Mouse (Mus musculus): ENCODE results near the gene Pglyrp2.
A peak's percentile ranks its signal among the peaks of the same experiment; 100 is the strongest.

The Pglyrp2 gene

DNA sequence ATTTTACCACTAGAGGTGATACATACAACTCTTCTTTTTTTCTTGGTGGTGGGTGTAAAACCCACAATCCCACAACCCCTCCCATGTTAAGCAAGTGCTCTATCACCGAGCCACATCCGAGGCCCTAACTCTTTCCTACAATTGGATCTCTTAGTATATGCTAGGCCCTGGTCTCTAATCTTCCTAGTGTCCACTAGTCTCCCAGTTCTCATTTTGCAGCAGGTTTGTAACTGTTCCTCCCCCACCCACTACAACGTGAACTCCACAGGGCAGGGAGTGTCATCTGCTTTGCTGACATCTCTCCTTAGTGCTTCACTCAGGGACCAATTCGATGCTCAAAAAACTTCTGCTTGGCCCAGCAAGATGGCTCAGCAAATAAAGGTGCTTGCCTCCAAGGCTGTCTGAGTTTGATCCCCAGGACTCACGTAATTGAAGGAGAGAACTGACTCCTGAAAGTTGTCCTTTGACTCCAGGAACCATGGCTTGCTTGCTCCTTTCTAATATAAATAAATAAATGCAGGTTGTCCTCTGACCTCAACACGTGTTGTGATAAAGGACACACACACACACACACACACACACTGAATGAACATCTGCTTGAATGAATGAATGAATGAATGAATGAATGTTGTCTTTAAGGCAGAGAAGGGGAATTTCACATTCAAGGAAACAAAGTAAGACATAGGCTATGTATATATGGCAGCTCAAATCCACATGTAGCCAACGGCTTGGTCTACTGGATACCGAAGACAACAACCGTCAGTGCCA lies 21.8 kb downstream of the Pglyrp2 start:
- DNase-seq (ENCODE audit: low read depth, low spot score): no peak

DNA sequence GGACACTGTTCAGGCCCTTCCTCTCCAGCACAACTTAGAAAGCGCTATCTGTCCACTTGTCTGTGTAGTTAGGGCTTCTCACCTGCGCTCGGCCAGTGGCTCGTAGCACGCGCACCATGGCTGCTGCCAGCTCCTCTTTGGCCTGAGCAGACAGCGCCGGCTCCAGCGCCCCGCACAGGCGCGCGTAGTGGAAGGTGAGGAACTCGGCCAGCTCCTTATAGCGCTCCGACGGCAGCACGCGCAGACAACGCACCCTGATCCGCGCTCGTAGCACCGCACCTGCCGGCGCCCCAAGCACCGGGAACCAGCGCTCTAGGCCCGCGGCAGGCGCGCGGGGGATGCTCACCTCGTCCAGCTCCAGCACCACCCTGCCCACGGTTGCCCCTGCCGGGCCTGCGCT lies 27.7 kb downstream of the Pglyrp2 start:
- DNase-seq (ENCODE audit: low read depth, low spot score): no peak

DNA sequence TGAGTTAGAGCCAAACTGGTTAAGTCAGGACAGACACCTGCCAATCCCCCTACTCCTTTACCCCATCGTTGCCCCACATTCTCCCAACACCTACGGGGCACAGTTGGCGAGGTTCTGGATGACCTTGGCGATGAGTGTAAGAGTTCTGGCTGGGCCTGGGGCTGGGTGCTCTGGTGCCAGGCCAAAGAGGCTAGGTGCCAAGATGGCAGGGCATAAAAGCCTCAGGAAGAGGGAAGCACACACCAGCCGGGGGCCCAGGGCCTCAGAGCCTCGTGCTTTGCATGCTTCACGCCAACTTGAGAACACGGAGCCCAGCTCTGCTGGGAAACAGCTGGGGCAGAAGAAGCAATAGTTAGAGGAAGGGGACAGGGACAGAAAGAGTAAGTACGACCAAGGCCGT lies 30.0 kb downstream of the Pglyrp2 start:
- DNase-seq (ENCODE audit: low read depth, low spot score): no peak

DNA sequence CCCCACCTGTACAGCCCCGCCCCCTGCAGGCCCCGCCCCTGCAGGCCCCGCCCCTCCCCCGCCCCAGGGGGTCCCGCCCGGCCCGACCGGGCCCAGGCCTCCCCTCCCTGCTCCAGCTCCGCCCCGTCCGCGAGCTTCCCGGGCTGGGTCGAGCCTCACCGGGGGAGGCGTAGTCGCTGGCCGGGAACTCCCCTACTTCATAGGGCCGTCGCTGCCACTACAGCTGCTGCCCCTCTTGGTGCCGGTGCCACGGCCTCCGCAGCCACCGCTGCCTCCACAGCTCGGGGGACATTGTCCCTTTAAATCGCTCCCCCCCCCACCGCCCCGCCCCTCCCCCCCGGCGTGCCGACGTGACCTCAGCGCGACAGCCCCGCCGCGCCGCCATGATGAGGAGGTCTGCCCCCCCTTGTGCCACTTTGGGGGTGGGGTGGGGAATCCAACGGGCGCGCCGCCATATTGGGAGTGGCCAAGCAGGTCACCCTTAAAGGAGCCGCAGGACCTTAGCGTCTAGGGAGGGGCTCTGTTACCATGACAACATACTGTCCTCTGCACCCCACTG lies 34.8 kb downstream of the Pglyrp2 start, which contains the start of gene Wiz:
TSS of gene Wiz (minus strand) at position 339 of the 559 bp plus-strand sequence.
- no peak for DNase-seq (ENCODE audit: low read depth, low spot score)

DNA sequence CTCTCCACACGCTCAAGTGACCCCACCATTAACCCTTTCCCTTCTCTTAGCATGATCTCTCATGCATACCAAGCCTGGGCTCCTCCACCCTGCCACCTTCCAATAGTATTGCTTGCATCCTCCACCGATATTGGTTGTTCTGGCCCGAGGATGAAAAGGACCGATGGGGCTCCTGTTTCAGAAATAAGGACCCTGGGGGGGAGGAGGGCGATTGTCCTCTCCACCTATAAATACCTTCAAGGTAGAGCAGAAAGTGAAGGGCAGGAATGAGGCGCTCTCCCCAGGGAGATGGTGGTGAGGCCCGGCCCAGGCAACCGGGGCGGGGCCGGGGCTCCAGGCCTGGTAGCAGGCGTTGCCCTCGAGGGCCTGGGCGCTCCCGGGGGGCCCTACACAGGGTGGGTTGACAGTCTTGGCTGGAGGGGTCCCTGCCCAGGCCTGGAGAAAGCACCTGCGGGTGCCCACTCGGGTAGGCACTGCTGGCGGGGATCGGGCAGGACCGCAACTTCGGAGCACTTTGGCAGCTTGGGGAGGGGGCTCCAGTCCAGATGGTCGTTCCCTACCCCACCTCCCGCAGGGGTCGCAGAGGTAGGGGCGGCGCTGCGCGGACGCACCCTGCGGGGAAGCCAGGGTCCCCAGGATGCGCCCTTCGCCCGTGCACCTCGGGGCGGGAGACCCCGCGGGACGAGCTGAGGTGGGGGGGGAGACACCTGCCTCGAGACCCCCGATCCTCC lies 35.4 kb downstream of the Pglyrp2 start:
- no peak for DNase-seq (ENCODE audit: low read depth, low spot score)

DNA sequence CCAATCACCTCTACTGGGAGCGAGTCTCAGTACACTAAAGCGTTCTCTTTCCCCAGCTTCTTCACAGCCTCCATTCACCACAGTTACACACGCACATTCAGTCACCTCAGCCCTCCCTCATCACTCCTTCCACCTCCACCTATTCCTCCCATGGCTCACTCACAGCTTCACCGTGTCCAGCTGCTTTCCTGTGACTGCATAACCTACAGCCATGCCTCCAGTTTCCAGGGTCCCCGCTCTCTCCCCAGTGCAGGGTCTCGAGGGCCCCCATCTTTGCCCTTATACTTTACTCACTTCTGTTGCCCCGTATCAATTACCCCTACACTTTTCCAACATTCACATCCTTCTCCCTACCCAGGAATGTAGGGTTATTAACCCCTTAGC lies 36.0 kb downstream of the Pglyrp2 start:
- no peak for DNase-seq (ENCODE audit: low read depth, low spot score)

DNA sequence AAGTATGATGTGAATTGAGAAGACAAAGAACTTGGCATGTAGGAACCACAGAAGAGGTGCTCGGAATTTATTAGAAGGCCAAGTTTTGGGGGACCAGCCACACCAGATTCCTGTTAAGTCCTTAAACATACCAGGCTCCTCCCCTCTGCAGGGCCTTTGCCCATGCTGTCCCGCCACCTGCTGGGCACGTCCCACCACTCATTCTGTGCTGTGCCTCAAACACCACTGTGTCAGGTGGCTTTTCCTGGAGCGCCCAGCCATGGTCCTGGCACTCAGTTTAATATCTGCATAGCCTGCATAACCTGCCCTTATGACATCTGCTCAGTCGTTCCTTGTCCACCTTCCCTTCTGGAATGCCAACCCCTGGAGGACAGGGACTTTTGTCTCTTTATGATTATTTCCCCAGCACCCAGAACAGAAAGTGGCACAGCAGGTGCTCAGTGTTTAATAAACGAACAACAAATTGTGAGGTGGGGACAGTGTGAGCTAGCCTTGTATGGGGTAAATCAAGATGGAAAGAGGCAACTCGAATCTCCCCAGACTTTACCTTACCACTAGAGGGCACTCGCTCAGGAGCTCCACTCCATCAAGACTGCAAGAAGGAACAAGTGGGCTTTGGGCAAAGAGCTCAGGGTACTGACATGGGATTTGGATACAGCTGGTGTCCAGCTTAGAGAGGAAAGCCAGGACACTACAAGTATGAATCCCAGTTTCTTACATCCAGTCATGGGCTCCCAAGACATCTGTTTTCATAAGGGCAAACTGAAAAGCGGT lies 37.1 kb downstream of the Pglyrp2 start:
- DNase-seq (ENCODE audit: low read depth, low spot score): no peak

DNA sequence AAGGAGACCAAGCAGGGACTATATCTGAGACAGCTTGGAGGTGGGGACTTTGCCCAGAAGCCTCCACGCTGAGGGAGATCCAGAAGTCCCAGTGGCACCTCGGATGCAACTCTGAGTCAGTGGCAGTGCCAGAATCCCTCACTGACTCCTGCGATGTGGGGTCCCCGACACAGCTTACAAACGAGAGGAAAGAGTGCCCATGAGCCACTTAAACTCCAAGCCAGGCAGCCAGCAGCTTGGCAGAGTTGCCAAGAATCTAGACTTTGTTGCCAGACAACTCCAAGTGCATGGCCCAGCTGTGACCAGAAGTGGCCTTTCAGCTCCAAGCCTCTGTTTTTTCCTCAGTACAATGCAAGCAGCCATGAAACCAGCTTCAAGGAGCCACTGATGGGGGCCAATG lies 40.3 kb downstream of the Pglyrp2 start:
- DNase-seq (ENCODE audit: low read depth, low spot score): no peak

DNA sequence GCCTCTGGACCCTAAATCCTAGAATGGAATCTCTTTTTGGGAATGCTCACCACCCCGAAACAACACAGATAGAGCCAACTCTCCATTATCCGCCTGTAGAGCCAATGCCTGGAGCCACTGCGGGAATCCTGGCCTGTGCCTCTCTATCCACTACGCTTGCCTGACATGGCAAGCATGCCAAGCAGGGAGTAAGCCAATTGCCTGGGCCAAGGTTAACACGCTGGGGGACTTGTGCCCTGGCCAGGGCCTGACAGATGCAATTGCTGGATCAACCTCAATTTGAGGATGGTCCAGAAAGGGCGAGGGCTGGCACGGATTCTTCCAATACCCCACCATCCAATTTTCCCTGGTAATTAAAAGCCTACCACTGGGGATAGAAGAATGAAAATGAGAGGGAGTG lies 41.4 kb downstream of the Pglyrp2 start:
- no peak for DNase-seq (ENCODE audit: low read depth, low spot score)

DNA sequence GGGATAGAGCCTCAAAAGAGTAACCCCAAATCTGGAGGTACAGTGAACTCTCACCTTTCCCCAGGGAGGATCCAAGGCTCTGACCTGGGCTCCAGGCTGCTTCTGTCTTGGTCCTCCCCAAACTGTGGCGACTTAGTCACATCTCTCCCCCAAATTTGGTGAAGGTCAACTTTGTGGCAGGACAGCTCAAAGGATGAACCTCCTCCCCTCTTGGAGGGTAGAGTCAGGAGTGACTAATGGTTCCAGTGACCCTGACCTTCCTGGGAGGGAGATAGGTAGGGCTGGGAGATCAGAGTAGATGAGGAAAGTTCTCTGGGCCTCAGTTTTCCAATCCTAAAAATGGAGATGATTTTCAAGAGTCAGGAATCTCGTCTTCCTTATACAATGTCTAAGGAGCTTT lies 45.2 kb downstream of the Pglyrp2 start:
- no peak for DNase-seq (ENCODE audit: low read depth, low spot score)

DNA sequence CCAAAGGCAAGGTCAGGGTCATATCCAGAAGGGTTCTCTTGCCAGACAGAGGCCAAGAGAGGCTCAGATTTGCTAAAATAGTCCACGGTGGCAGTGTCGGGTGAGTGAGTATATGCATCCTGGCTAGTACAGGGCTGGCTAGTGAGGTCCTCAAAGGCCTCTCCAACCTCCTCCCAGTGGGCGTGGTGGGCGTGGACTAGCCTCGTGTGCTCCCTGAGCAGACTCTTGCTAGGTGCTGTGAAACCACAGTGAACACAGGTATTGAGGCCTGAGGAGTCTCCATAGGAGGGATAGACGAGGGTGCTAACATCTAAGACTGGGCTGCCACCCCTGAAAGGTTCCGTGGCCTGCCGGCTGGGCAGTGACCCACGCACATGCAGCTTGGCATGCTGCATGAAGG lies 46.8 kb downstream of the Pglyrp2 start:
- DNase-seq (ENCODE audit: low read depth, low spot score): no peak

DNA sequence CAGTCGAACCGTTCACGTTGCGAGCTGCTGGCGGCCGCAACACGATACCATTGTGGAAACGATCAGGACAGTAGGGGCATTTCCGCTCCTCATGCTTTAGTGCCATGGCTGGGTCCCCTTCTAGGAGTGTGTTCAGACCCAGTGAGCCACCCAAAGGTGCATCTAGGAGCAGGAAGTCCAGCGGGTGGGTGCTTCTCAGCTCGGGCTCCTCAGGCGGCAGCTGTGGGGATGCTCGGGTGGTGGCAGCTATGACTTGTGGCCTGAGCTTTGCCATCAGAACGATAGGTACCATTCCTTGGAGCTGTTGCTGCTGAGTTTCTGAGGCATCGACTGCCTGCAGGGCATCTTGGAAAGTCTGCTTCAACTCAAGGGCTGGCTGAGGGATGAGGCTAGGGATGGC lies 47.5 kb downstream of the Pglyrp2 start:
- no peak for DNase-seq (ENCODE audit: low read depth, low spot score)

DNA sequence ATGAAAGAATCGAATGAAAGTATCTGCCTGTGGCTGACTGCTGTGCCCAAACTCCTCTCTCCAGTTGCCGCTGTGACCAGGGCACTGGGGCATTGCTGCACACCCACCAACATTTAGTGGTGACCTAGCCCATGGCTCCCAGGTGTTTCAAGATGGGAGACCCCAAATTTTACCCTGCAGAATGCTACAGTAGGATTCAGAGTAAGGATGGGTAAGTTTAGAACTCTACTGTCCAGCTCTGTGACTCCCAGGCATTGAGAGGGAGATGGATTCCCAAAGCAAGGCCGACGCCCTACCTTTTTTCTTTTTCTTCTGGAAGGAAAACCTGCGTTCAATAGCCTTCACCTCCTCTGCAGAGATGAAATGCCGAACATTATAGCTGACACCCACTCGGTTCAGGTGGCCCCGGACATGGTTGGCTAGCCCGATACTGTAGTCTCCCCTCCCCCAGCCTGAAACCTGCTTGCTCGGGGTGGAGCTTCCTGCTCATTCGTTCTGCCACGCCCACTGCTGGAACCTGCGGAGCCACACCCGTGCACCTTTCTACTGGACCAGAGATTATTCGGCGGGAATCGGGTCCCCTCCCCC lies 54.9 kb downstream of the Pglyrp2 start:
- no peak for DNase-seq (ENCODE audit: low read depth, low spot score)

DNA sequence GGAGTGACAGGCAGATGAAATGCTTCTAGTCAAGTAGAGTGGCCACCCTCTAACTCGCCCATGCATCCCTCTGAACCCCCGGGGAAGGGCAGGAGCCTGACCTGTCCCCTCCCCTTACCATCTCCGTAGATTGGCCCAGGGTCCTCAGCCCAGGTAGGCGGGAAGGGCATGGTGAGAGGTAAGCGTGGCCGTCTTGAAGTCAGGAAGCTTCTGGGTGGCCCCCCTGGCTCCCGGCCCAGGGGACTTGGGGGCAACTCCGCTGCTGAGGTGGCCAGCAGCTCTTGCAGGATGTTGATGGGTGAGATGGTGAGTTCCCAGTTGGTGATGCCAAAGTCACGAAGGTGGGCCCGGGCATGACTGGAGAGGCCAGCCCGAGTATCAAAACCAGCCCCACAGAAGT lies 56.3 kb downstream of the Pglyrp2 start:
- no peak for DNase-seq (ENCODE audit: low read depth, low spot score)

DNA sequence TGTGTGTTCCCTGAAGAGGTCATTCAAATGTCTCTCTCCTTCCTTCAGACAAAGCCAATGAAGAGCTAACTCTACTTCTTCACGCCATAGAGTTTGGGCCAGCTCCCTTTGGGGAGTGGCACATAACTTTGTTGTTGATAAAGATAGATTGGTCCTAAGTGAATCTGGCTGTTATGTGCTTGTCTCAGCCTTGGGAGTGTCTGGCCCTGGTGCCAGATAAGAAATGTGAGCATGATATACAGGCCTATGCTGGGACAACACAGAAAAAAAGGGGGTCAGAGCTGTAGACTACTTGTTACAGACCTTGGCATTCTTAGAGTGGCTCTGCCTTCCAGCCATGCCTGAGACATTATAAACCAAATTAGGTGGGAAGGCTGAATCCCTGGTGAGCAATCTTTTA lies 58.7 kb downstream of the Pglyrp2 start:
- no peak for DNase-seq (ENCODE audit: low read depth, low spot score)

DNA sequence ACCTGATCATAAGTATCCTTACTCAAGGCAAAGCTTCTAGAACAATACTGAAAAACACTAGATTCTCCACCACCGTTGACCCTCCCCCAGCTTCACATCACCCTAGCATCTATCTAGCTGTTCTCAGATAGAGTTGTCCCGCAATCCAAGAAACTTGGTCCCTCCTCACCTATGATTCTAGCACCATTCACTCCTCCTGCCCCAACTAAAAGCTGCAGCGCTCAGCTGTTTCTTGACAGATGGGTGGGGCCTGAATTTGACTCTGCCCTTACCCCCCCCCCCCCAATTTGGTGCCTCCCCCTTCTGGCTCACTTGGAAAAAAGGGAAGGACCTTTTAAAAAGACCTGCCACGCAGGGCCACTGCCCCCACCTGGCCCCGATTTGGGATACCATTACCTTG lies 59.1 kb downstream of the Pglyrp2 start:
- no peak for DNase-seq (ENCODE audit: low read depth, low spot score)

DNA sequence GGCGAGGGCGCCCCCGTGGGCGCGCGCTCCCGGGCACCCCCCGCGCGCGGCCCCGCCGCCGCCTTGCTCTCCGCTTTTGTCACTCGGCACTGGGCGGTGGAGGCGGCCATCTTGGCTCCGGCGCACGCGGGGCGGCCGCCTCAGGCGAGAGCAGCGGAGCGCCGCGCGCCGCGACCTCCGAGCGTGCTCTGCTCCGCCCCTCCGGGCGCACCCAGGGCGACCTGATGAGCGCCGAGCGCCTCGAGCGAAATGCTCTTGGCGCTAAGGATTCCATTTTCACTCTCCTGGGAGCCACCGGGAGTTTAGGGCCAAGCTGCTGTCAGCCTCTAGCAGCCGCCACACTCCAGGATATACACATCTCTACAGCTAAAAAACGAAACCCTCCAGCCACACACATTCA lies 59.6 kb downstream of the Pglyrp2 start:
- DNase-seq (ENCODE audit: low read depth, low spot score): peak; percentile 83

DNA sequence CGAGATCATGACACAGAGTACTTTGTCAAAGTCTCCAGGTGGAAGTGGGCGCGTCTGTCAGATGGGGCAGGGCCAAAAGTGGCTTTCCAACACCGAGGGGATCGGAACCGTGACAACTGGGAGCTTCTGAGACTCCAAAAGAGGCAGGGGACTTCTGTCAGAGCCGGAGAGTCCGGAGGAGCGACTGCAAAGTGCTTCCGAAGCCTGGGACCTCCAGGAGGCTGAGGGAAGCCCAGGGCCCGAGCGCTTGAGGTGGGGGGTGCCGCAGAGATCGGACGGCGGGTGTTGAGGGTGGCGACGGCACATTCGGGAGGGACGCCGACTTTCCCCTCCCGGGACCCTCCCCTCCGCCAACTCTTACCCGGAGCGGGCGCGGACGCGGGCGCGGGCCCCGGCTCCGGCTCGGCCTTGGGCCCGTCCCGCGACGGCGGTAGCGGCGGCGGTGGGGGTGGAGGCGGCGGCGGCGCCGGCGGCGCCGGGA lies 60.1 kb downstream of the Pglyrp2 start:
- DNase-seq (ENCODE audit: low read depth, low spot score): no peak

DNA sequence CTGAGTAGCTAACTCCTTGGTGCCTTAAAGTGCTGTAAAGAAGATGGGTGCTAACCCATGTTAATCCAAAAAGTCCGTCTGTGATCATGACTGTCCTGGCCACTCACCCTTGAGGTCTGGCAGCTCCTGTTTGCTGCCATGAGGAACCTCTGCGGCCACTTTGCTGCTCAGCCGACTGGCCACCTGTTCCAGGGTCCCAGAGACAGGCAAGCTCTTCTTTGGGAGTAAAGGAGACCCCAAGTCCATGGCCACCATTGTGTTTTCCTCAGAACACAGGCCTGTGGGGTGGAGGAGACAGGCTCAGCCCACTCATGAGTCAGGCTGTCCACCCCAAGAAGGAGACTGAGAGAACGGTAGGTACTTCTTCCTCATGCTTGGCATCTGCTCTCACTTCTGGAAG lies 61.3 kb downstream of the Pglyrp2 start:
- no peak for DNase-seq (ENCODE audit: low read depth, low spot score)
